Mouse (Mus musculus) cerebellum, postnatal 25 days (tissue): ENCODE results near the gene Prl7d1.
"Not testable (repeated sequence)": the region's sequence is repeated elsewhere in the genome, so short reads cannot be mapped to it uniquely, and the experiment has no call there.

Experiments
- DNase-seq, 2 experiments: peaks; one replicate each; pipeline ENCODE4 v3.0.0; 2021; ENCODE audit warnings: mixed read lengths in 2 of 2

Gene Prl7d1

DNA sequence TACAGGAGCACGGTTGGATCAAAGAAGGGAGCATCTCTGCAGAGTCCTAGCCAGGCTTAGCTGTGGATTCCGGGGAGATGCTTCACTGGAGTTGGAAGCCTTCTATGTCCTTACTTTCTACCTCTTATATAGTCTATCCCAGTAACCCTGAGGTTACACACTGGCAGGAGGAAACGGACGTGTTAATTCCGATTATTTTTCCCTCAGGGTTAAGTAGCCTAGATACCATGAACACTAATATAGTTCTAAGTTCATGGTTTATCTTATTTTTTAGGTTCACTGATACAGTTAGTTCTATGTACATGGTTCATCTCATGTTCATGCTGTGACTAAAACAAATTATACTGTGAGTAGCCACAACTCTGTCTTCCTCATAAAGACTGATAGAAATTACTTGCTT is at the start of gene Prl7d1:
Prl7d1 (minus strand) TSS at position 101 of the 400 bp plus-strand sequence.
- DNase-seq: no peak

DNA sequence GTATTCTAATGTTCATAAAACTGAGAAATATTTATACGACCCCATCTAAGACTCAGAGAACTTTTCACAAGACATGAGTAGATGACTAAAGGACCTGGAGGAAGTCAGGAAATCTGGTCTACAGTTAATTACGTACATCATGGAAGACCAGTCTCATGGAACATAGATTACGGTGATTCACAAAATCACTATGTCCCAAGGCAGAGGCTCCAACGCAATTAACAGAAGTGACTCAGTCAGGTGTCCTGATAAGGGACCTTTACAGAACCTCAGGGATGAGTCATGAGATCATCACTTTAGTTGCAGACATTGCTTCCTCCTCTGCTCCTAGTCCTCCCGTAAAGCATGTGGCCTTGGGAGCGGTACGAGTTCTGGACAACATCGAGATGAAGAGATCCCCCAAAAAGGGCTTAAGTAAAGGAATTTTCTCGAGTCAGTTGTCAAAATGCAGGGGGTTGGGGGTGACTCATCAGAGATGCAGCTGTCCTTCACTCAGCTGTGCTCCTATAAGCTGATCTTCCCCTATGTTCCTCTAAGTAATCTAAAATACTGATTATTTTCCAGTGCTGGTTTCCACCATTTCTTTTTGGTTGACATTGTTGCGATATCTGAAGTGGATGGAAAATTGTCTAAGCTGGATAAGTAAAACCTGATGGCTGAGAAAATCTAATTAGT is 18.1 kb upstream of the Prl7d1 start:
- no peak for DNase-seq

DNA sequence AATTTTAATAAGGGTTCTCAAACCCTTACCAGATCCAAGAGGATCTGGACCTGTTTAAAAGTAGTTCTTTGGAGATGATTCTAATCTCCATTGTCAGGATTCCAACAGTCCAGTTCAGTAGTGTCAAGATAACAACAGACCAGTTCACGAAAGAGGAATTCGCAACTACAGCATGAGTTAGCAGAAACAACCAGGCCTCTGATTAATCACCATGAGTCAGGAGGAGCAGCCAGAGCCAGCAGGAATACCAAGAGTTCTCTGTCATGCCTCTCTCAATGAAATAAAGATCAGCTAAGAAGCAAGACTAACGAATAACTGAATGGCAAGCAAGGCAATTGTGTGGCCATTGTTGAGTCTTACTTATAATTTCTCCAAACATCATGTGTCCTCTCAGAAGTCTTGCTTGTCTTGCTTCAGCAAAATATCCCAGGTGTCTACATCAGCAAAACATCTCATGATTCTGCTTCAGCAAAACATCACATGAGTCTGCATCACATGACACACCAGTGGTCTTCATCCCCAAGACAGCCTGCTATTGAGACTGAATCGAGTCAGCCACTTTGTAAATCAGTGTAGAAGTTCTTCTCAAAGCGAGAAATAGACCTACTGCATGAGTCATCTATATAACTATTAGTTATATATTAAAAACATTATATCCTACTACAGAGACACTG is 13.9 kb upstream of the Prl7d1 start:
- not testable (repeated sequence) for DNase-seq

DNA sequence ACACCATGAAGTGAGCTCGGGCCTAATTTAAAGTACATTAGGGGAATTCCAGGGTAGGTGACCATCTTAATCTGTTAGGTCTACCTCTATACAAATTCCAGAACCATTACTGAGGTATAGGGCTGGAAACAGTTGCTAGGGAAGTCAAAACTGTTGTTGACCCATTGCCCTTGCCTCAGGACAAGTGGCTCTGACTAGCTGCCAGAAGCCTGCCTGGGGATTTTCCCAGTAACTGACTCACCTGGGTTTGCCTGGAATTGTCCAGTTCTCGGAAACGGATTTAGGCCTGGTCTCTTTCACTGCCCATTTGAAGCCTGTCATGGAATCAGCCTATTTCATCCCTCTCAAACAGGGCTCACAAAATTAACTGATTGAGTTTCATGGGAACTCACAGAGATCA is 8.5 kb upstream of the Prl7d1 start:
- not testable (repeated sequence) for DNase-seq

DNA sequence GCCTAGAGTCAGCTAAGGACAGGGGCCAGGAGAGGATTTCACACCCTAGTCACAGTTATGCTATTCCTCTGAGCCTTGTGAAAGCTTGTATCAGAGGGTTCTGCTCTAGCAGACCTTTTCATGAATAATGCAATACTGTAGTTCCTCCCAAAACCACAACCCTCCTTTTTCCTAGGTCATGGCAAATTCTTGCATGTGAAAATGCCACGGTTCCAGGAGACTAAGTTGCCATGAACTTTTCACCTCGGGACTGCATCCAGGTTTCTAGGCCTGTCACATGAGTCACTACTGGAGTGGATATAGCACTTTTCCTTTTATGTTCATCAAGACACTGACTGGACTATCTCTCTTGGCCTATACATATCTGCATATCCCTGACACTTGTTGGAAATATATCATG is 10.0 kb downstream of the Prl7d1 start:
- DNase-seq: no peak

DNA sequence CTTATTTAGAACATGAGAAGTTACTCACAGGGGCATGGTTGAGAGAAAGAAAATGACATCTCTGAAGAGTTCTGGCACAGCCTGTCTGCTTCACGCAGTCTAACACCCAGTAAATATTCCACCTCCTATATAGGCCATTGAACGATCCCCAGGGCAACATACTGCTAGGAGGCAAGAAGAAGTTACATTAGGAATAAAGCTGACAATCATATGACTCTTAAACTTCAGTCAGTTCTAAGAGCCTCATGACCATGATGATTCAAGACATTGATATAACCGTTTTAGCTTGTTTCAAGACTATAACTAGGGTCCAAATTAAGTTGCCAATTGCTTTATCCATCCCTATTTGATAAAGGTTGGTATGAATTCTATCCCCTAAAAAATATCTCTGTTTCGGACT is 48.6 kb downstream of the Prl7d1 start, which contains the start of gene Prl7a2:
Prl7a2 (minus strand) TSS at position 101 of the 400 bp plus-strand sequence.
- DNase-seq: no peak

DNA sequence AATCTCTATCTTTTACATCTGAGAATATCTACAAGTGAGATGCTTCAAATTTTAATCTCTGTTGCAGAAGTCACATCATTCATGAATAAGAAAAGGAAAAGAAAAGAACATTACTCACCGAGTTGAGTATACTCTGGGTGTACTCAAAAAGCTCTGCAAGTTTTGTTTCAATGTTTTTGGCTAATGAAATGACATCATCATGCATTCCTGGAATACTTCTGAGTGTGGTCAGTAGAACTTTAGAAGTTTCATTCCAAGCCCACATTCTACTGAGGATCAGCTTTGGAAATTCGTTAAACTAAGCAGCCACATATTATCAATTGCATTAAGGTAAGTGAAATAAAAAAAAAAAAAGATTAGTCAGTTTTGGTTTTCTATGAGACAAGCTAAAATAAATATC is 55.8 kb downstream of the Prl7d1 start:
- no peak for DNase-seq
